Mouse (Mus musculus) kidney, adult 9 months (tissue): ENCODE data around the gene Cyp2j6.
A peak's percentile ranks its signal among the peaks of the same experiment; 100 is the strongest.
"Not testable (repeated sequence)": the region's sequence is repeated elsewhere in the genome, so short reads cannot be mapped to it uniquely, and the experiment has no call there.

Experiments used
- DNase-seq: peaks from one replicate; pipeline ENCODE4 v3.0.0; 2022

The Cyp2j6 gene

DNA sequence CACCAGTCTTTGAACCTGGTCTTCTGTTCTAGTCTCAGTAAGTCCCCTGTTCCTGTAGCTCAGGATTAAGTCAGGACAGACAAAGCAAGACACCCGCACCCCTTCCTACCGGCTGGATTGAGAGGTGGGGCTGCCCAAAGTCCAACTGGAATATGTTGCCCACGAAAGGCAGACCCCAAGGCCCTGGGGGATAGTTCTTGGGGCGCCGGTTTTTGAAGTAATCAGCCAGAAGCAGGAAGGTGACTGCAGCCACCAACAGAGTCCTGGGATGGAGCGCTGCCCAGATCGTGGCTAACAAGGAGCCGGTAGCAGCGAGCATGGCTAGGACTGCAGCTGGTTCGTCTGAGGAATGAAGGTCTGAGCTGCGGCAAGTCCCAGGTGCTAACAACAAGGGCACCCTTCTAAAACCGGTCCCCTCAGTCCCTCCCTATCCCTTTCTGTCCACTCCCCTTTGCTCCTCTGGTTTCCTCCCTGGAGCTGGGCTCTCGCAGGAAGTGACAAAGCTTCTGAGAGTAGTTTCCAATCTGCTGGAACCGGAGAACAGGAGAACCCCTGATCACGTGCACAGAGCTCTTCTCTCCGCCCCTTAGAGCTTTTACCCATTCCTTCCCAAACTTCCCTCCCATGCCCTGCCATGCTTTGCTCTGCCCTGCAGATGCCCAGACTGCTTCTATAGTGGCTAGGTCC, at the start of gene Cyp2j6:
Gene Cyp2j6 (minus strand): TSS at position 529 of the 687 bp plus-strand sequence.
- DNase-seq, result peak; percentile 53

DNA sequence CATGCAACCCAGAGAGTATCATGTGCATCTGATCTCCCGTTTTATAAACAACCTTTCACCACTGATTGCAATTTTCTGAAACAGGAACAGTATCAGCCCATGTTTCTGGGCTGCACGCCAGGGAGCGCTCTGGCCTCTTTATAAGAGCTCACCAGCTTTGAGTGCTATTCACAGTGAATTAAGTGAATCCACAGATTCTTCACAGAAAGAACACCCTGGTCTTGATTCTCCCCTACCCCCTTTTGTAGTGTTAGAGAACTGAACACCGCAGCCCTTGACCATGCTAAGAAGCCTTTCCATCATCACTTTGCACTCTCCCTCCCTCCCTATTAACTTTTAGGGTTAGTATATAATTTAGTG, 38.3 kb upstream of the Cyp2j6 start:
- peak; percentile 54 for DNase-seq

DNA sequence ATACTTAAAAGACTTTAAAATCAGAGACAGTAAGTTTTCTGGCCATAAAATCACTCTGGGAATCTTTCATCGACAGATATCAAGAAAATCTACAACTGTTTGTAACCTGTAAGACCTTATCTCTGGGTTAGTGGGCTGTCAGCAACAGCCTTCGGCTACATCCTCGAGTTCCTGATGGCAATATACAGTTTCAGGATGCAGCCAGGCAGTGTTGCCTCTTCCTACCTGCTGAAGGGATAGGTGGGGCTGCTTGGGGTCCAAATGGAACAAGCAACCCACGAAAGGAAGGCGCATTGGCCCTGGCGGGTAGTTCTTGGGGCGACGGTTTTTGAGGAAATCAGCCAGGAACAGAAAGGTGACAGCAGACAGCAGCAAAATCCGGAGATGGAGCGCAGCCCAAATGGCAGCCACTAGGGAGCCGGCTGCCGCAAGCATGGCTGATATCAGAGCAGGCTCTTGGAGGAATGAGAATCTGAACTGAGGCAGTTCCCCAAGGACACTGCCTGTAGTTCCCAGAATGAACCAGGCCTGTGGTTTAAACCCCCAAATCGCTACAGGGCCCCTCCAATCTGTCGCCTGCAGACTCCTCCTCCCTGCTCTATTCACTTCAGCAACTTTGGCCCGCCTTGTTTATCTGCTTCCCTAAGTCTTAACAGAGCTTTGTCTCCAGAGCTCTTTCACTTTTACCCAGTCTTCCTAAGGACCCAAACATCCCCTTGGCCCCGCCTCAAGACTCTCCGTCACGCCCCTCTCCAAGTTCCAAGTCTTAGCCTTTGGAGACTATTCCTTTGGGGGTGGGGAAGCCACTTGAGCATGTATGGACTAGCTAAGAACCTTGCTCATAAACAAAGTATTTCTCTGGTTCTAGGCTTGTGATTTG, 37.7 kb upstream of the Cyp2j6 start, which contains the start of gene Cyp2j9:
Gene Cyp2j9 (minus strand): TSS at position 668 of the 880 bp plus-strand sequence.
- peak; percentile 59 for DNase-seq

DNA sequence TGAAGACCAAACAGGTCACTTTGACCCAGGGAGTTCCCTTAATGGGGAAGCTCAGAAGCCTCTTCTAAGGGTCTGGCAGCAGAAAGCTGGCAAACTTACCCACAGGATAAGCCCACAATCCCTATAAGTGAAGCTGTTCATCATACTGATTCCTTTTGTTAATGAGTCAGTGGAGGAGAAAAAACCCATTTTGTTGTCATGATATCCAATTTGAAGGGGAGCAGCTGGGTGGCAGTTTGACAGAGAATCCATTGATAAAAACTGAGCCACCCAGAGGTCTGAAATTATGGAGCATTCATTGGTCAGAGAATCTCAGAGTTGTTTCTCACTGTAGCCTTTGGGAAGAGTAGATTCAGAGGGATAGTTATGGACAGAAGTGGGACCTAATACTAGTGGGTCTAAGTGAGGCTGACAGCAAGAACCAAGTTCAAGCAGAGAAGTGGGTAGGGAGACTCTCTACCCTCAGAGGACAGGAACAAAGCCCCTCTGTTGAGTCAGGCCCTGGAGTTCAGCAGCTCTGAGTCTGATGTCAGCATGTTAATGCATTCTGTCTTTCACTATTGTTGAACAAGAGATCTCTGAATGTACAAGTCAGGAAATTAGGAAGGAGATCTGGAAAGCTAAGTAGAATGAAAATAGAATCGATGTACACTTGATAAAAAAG, 28.1 kb upstream of the Cyp2j6 start:
- no peak for DNase-seq

DNA sequence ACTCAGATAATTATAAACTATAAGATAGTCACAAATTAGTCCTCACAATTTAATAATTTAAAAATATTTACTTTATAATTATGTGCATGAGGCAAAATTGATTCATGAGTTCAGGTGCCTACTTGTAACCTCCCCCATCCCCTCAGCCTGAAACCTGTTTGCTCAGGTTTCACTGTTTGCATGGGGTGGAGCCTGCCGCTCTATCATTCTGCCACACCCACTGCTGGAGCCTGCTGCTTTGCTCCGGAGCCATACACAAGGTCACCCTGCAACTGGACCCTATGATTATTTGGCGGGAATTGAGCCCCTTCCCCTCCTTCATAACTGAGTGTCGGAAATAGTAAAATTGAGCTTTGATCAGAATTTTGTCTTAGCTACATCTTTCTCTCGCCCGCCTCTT, 26.9 kb upstream of the Cyp2j6 start:
- not testable (repeated sequence) for DNase-seq

DNA sequence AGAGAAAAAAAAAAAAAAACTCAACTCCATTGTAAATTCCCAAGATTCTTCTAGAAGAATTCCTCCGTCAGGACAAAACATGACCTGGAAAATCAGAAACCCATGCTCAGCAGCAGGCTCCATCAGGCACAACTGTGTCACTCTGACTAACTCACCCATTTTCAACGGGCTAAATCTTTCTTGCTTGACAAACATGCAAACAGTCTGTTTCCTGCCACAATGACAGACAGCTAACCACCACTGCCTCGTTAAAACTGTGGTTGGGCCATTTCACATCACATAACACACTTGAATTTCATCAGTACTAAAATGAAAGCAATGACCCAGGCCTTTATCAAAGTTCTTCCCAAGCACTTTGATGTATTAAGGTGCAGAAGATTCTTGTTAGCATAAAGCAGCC, 16.0 kb upstream of the Cyp2j6 start:
- DNase-seq, result no peak

DNA sequence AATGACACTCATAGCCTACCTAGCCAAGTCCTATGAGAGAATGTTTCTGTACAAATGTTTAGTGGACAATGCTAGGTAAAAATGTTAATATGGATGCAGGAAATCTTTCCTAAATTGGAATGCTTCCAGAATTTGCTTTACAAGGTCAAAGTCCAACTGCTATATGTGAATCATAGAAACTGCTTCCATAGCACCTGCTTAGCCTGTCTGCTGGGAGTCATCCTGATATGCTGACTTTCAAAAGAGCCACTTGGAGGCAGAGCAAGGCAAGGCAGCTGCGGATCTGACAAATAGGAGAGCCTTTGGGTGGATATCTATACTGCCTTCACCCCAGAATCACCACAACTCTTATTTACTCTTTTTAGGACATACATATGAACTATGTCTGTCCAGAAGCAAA, 14.5 kb upstream of the Cyp2j6 start:
- DNase-seq, result no peak

DNA sequence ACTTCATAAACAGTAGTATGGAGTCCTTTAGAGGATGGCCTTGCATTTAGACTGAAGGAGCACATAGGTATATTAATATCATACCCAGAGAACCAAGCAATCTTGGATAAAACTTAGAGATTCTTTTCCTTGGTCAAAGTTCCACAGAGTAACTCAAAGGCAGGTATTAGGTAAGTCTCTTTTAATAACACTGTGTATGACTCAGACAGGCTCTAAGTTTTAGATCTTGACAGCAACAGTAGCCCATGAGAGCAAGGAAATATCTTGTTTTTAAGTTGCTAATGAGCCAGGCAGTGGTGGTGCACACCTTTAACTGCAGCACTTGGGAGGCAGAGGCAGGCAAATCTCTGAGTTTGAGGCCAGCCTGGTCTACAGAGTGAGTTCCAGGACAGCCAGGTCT, 12.3 kb upstream of the Cyp2j6 start:
- no peak for DNase-seq

DNA sequence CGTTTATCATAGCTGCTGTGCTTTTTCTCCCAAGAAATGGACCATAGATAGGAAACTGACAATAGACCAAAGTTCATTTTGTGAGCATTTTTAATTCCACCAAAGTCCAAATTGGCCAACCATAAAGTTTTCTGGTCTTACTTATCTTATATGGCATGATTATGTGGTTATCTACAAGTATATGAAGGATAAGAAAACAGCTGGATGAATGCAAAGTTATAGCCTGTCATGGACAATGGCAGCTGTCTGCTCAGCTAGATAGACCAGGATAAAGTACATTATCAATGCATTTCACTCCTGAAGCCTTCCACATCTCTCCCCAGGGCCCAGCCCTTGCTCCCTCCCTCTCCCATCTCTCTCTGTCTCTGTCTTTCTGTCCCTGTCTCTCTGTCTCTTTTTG, 7.0 kb upstream of the Cyp2j6 start:
- no peak for DNase-seq

DNA sequence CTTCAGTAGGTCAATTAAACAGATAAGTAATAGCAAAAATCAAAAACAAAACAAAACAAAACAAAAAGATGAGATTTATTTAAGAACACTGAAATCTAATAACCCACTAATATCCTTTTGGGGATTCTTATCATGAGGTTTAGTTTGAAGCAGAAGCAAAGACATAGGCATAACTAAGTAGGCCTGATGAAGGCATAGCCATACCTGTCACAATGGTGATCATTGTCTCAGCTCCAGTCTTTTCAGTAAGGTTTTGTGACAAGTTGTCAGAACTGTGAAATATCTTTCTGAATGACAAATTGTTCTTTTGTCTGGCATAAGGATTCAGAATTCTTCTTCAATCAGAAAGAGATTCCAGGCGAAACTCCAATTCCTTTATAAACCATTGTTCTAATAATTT, 6.3 kb upstream of the Cyp2j6 start:
- no peak for DNase-seq

DNA sequence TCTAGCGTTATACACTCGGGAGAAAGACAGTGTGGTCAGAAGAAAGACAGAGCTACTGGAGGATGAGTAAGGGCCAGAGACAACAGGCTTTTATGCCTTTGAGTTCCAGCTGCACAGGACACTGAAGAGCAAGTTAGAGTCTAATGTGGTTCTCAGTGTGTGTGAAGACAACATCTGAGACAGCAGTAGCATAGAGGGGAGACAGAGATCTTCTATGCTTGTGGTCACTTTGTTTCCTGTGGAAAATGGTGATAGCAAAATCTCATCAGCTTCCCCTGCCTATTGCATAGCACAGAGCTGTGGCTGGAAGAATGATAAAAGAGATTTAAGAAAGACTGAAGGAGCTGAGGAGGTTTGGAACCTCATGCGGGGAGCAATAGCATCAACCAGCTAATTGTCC, 1.8 kb downstream of the Cyp2j6 start:
- DNase-seq, result no peak

DNA sequence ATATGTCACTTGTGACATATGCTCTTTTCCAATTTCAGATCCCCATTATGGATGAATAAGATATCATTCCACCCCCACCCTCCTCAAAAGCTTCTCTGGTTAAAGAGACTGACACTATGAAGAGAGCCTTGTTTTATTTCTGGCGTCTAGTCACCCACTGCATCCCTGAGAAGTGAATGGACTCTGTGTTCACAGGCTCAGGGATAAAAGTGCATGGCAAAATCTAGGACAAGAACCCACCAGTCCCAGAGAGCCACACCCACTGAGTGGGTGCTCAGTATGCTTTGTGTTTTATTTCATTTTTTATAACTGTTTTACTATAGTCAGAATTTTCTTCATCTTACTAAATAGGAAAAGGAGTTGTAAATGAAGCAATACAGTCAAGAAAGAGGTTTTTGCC, 7.5 kb downstream of the Cyp2j6 start:
- no peak for DNase-seq

DNA sequence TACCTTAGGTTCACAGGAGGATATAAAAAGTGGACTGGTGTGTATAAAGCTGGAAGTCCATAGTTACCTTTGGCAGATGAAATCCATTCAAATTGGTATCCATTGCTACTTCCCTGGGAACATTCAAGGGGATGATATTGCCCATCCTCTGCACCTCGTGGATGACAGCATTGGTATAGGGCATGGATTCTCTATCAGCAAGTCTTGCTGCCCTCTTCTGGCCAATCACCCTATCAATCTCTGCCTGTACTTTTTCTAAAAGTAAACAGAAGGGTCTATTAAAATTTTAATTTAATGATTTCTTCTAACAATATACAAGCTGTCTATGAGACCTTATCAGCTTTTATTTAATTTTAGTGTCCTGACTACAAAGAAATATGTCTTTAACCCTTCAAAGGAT, 27.7 kb downstream of the Cyp2j6 start:
- DNase-seq, result peak; percentile 49

DNA sequence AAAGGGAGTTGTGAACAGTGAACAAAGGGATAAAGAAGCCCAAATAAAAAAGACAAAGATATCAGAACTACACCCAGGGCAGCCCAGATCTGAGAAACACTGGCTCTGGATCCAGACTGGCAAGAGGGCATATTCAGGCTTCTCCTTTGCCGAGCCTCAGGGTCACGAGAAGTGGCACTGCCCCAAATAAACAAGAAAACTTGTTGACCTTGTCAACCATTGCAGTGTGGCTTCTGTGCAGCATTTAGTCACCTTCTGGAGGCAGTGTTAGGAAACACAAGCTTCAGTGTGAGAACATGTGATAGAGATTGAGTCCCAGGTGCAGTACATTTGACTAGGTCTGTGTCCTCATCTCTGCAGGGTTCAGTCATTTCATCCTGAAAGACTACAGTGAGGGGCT, 31.2 kb downstream of the Cyp2j6 start:
- DNase-seq, result peak; percentile 14

DNA sequence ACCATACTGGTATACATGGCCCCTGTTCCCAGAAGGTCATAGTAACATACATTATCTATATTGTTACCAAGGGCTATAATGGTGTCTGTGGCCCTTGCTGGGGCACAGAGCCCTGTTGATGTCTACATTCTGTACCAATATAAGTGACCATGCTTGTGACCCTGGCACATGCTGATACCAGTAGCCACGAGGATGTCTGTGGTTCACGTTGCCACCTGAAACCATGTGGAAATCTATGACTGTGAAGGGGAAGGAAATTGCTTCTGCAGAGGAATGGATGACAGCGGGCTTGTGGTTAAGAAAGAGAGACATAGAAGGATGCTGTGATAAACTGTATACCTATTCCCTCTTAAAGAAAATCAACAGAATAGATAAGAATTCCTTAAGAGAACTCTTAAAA, 43.4 kb downstream of the Cyp2j6 start:
- DNase-seq, result no peak

DNA sequence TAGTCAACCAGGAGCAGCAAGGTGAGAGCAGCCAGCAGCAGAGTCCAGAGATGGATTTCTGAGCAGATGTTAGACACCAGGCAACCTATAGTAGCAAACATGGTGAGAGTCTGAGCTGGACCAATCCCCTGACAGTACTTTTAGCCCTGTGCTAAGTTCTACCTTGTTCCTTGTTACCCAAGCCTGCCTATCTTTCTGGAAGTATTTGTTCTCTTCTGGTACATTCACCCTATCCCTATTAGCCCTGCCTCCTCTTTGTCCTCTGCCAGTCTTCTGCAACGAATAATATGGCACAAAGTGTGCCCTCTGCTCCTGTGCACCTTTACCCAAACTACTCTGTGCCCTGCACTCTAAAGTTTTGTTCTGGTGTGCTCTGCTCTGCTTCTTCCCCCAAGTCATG, 46.2 kb downstream of the Cyp2j6 start, which contains the start of gene Cyp2j8:
Gene Cyp2j8 (minus strand): TSS at position 101 of the 400 bp plus-strand sequence.
- no peak for DNase-seq
